In the genomic region with DNA sequence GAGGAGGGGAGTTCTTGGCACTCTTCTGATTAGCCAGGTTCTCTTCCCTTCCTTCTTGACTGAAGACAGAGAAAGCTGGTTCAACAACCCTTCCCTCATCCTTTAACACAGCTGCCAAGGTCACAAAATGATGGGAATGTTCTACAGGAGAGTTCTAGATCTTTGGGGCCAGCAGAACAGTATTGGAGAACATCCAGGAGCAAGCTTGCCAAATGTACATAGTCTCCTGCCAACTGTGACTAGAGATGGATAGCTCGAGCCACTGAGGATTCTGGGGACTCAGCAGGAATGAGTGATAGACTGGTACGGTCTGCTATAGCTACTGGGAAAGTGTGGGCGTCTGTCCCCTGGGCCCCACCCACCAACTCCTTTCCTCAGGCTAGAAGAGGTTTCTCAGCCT, we compare ENCODE assay signal across 15 mouse cellular contexts. TPM values are rescaled to one million over a fixed set of nuclear protein-coding genes. Genes with fewer than 3 reads are reported as not detected.
DNase-seq lines count a peak whose midpoint lies in the region; ATAC-seq and TF ChIP-seq lines count a peak whose summit lies in the region.
"Had no signal": no experiment of that assay in that cellular context is flagged by ENCODE, and none has a peak within 500 bp of the region (broad histone marks: within the 10 kb centered on the region; RNA-seq: fewer than 3 reads in every experiment).

No protein-coding gene starts in this region.

- no peak for ATAC-seq in intestine, postnatal 0 days
- ATAC-seq in intestine, embryonic 15.5 days = no peak
- no peak; the same call in 1 of the 2 replicates for ATAC-seq in frontal cortex, adult (ENCODE audit: low TSS enrichment)
- ATAC-seq: midbrain, embryonic 16.5 days had no signal

- peaks cover 85% of the 10 kb centered on the region for H3K36me3 ChIP-seq in intestine, postnatal 0 days (ENCODE audit: control insufficient read depth, insufficient read depth)
- peaks cover 51% of the 10 kb centered on the region for H3K36me3 ChIP-seq in intestine, embryonic 15.5 days

- H3K9ac ChIP-seq in intestine, postnatal 0 days (ENCODE audit: low read depth, low read length) = no peak overlapping the region
- no peak overlapping the region for H3K9ac ChIP-seq in intestine, embryonic 15.5 days
- H3K9ac ChIP-seq: heart, embryonic 15.5 days; hindbrain, embryonic 15.5 days; limb, embryonic 15.5 days; neural tube, embryonic 13.5 days had no signal

- H3K4me3 ChIP-seq in cerebellum, adult 2 months (replicated peaks; ENCODE audit: insufficient read depth, low read depth, low read length) = no peak overlapping the region
- no peak overlapping the region for H3K4me3 ChIP-seq in intestine, postnatal 0 days (ENCODE audit: low read depth, low read length)
- H3K4me3 ChIP-seq in intestine, embryonic 15.5 days (replicated peaks) = no peak overlapping the region
- H3K4me3 ChIP-seq: heart, embryonic 15.5 days; hindbrain, embryonic 15.5 days; limb, embryonic 15.5 days; neural tube, embryonic 13.5 days had no signal

- peak in 1 of 2 experiments; percentile 61 for DNase-seq in cerebellum, adult 2 months
- DNase-seq in cerebellum, adult 9-11 months = no peak
- DNase-seq in brain, adult 2 months (ENCODE audit: low read depth, low spot score) = peak; percentile 53
- peak; percentile 60 for DNase-seq in skeletal muscle tissue, adult 2 months (ENCODE audit: low read depth, low spot score)
- no peak for DNase-seq in thymus, adult 18-20 months
- DNase-seq: right cerebral cortex, postnatal 4 days had no signal

- WGBS in cerebellum, adult 2 months = 8% methylated on average over 3 of the region's 3 CpGs
- 67% methylated on average over 3 of the region's 3 CpGs for WGBS in intestine, postnatal 0 days
- WGBS in intestine, embryonic 15.5 days = 78% methylated on average over 3 of the region's 3 CpGs

- TF ChIP-seq CTCF in cerebellum, adult 2 months (IDR thresholded peaks at IDR 0.05; ENCODE audit: borderline replicate concordance, insufficient read depth, low read depth, low read length) = no peak
- TF ChIP-seq CTCF in intestine, postnatal 0 days (IDR thresholded peaks at IDR 0.05; ENCODE audit: low read depth) = no peak

- peaks cover 4% of the 10 kb centered on the region for H3K4me1 ChIP-seq in cerebellum, adult 2 months (ENCODE audit: control insufficient read depth, insufficient read depth, low read length)
- peaks cover 4% of the 10 kb centered on the region; the same call in 1 of the 2 replicates for H3K4me1 ChIP-seq in intestine, postnatal 0 days (replicated peaks; ENCODE audit: control insufficient read depth, insufficient read depth, low read length)
- 0 out of 2 replicates have a peak, but pooled peaks cover 8% of the 10 kb centered on the region for H3K4me1 ChIP-seq in intestine, embryonic 15.5 days (replicated peaks)
- H3K4me1 ChIP-seq: hindbrain, embryonic 15.5 days had no signal

- H3K9me3 ChIP-seq in intestine, postnatal 0 days (ENCODE audit: control insufficient read depth) = no peaks in the 10 kb centered on the region
- no peaks in the 10 kb centered on the region for H3K9me3 ChIP-seq in intestine, embryonic 15.5 days
- H3K9me3 ChIP-seq: heart, embryonic 15.5 days; hindbrain, embryonic 15.5 days; limb, embryonic 15.5 days; neural tube, embryonic 13.5 days had no signal

- peak overlapping the region; percentile 21; the same call in 1 of the 2 replicates for H3K4me2 ChIP-seq in intestine, postnatal 0 days (replicated peaks; ENCODE audit: low read depth)
- H3K4me2 ChIP-seq in intestine, embryonic 15.5 days (replicated peaks) = no peak overlapping the region
- H3K4me2 ChIP-seq: heart, embryonic 15.5 days; hindbrain, embryonic 15.5 days; limb, embryonic 15.5 days; neural tube, embryonic 13.5 days had no signal

- H3K27ac ChIP-seq in cerebellum, adult 2 months (ENCODE audit: insufficient read depth, low read length) = peak overlapping the region; percentile 23; the same call in 1 of the 2 replicates
- H3K27ac ChIP-seq in intestine, postnatal 0 days (ENCODE audit: low read depth, low read length) = no peak overlapping the region; the same call in 1 of the 2 replicates
- H3K27ac ChIP-seq in intestine, embryonic 15.5 days = no peak overlapping the region
- H3K27ac ChIP-seq: heart, embryonic 15.5 days; hindbrain, embryonic 15.5 days; kidney, postnatal 0 days; limb, embryonic 15.5 days; neural tube, embryonic 13.5 days had no signal

- H3K27me3 ChIP-seq in cerebellum, adult 2 months (ENCODE audit: control insufficient read depth, insufficient read depth, low read length) = no peaks in the 10 kb centered on the region
- no peaks in the 10 kb centered on the region for H3K27me3 ChIP-seq in intestine, postnatal 0 days (replicated peaks; ENCODE audit: control insufficient read depth, insufficient read depth, low read length)
- H3K27me3 ChIP-seq in intestine, embryonic 15.5 days (replicated peaks) = no peaks in the 10 kb centered on the region
- H3K27me3 ChIP-seq: heart, embryonic 15.5 days; hindbrain, embryonic 15.5 days; limb, embryonic 15.5 days; neural tube, embryonic 13.5 days had no signal

- no peak for TF ChIP-seq POLR2A in cerebellum, adult 2 months (IDR thresholded peaks at IDR 0.05; ENCODE audit: borderline replicate concordance, insufficient read depth, low read length)

RNA-seq across cellular contexts. Expression of gene Vasp, which starts 13.3 kb away (rescaled TPM):
- 30.8 and 32.9 TPM in 2 replicates for polyA plus RNA-seq in cerebellum, adult 2 months (2012; rRNA removed)
- polyA plus RNA-seq in intestine, postnatal 0 days (2015; fragmentation: Nextera tagmentation; extraction: Ambion mirVana) = 98.5 and 106 TPM in 2 replicates
- 109 and 114 TPM in 2 replicates for polyA plus RNA-seq in intestine, embryonic 15.5 days (2015; fragmentation: Nextera tagmentation; extraction: Ambion mirVana)

RNA-seq across cellular contexts. Expression of gene Ppm1n, which starts 21.5 kb away (rescaled TPM):
- polyA plus RNA-seq in cerebellum, adult 2 months (2012; rRNA removed) = 1.1 and 2.0 TPM in 2 replicates
- polyA plus RNA-seq in intestine, postnatal 0 days (2015; fragmentation: Nextera tagmentation; extraction: Ambion mirVana) = 0.12 and 0.14 TPM in 2 replicates
- 0.14 and 0.34 TPM in 2 replicates for polyA plus RNA-seq in intestine, embryonic 15.5 days (2015; fragmentation: Nextera tagmentation; extraction: Ambion mirVana)

RNA-seq across cellular contexts. Expression of gene Rtn2, which starts 24.1 kb away (rescaled TPM):
- 96.9 and 101 TPM in 2 replicates for polyA plus RNA-seq in cerebellum, adult 2 months (2012; rRNA removed)
- 7.1 and 9.3 TPM in 2 replicates for polyA plus RNA-seq in intestine, postnatal 0 days (2015; fragmentation: Nextera tagmentation; extraction: Ambion mirVana)
- 11.3 and 12.5 TPM in 2 replicates for polyA plus RNA-seq in intestine, embryonic 15.5 days (2015; fragmentation: Nextera tagmentation; extraction: Ambion mirVana)

RNA-seq across cellular contexts. Expression of gene Opa3, which starts 30.2 kb away (rescaled TPM):
- polyA plus RNA-seq in cerebellum, adult 2 months (2012; rRNA removed) = 39.1 and 40.1 TPM in 2 replicates
- 26.5 and 27.5 TPM in 2 replicates for polyA plus RNA-seq in intestine, postnatal 0 days (2015; fragmentation: Nextera tagmentation; extraction: Ambion mirVana)
- 36.8 and 39.4 TPM in 2 replicates for polyA plus RNA-seq in intestine, embryonic 15.5 days (2015; fragmentation: Nextera tagmentation; extraction: Ambion mirVana)

RNA-seq across cellular contexts. Expression of gene Gpr4, which starts 46.0 kb away (rescaled TPM):
- polyA plus RNA-seq in cerebellum, adult 2 months (2012; rRNA removed) = 4.3 and 5.1 TPM in 2 replicates
- 1.3 and 1.6 TPM in 2 replicates for polyA plus RNA-seq in intestine, postnatal 0 days (2015; fragmentation: Nextera tagmentation; extraction: Ambion mirVana)
- polyA plus RNA-seq in intestine, embryonic 15.5 days (2015; fragmentation: Nextera tagmentation; extraction: Ambion mirVana) = 1.4 and 1.5 TPM in 2 replicates

Comparison
In these comparisons a context has a peak if more than half of its experiments do, and no peak if none do; other contexts are left out.
1. DNase-seq: peak in brain, adult 2 months (single experiment) and skeletal muscle tissue, adult 2 months (single experiment); none in cerebellum, adult 9-11 months (single experiment) and thymus, adult 18-20 months (0 of 2).